Mouse (Mus musculus) E14TG2a.4 (cell line): ENCODE measurements at regions not wholly inside any gene's neighbourhood (a gene's known extent, or its start where the extent isn't known, plus 50 kb on each side); places are given as distances from the start of the nearest gene placed in this dataset.

ENCODE experiments used
- CTCF ChIP-seq: conservative IDR thresholded peaks from 2 replicates; pipeline ENCODE4 v1.5.1; 2014; ENCODE audit warnings: low read length
- NANOG ChIP-seq: IDR thresholded peaks from 2 replicates; pipeline ENCODE4 v1.6.1; 2014; ENCODE audit warnings: borderline replicate concordance, low read length, mixed read lengths
- POU5F1 ChIP-seq: IDR thresholded peaks from 2 replicates; pipeline ENCODE4 v1.6.1; 2014; ENCODE audit warnings: low read length, borderline replicate concordance

DNA sequence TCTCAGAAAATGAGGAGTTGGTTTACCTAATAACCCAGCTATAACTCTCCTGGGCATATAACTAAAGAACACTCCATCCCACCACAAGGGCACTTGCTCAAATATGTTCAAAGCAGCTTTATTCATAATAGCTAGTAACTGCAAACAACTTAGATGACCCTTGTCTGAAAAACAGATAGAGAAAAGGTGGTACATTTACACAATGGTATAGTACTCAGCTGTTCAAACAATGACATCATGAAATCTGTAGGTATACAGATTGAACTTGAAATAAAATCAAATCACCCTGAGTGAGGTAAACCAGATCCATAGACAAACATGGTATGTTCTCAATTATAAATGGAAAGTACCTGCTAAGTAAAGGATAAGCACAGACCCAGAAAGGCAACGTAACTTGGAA, 721.5 kb upstream of the Intu start:
- TF ChIP-seq CTCF = no peak
- TF ChIP-seq NANOG = no peak
- TF ChIP-seq POU5F1 = no peak
